Mouse (Mus musculus) heart, postnatal 36 days (tissue): ENCODE measurements around the gene Rap2c. TPM values are rescaled to one million over a fixed set of nuclear protein-coding genes. Genes with fewer than 3 reads are reported as not detected.

Source experiments
- DNase-seq, 2 experiments: peaks; one replicate each; pipeline ENCODE4 v3.0.0; 2021 to 2022
- intact Hi-C: fragments of 180-260 bp; cut with DNase I; formaldehyde crosslinking; loops from one replicate; pipeline ENCODE4 v1.15.1; 2025
- total RNA-seq, 2 experiments: library from RNA; stranded (reverse); gene quantifications; 2 replicates each; pipeline ENCODE4 v1.2.3; 2021

Rap2c gene
- total RNA-seq, 2 experiments from 2014 or later: 20.4 to 21.4 TPM

- intact Hi-C loops: no loop called here
- no peak for DNase-seq
Observed at GRCm38 (mm10) chrX:50972145-50972544, 45.7 kb downstream of the Rap2c start.

- DNase-seq: no peak
- intact Hi-C loops: no loop called here
Observed at GRCm38 (mm10) chrX:50969907-50970306, 47.9 kb downstream of the Rap2c start.

- intact Hi-C loops: no loop called here
- no peak for DNase-seq
Observed at GRCm38 (mm10) chrX:50968157-50968932, 49.5 kb downstream of the Rap2c start.

- intact Hi-C loops: no loop called here
- no peak for DNase-seq
Observed at GRCm38 (mm10) chrX:50965157-50965556, 52.7 kb downstream of the Rap2c start.

GRCm38 (mm10) chrX:50962955-50963354, 54.9 kb downstream of the Rap2c start:
- DNase-seq: no peak
- intact Hi-C loops: no loop called here

Other genes with a start within 250 kb of the Rap2c start
- gene Stk26, start 177.0 kb downstream of the Rap2c start, total RNA-seq: 1 to 10 TPM; 1.8 to 2.4 TPM
- not detected for gene Frmd7, start 75.3 kb downstream of the Rap2c start, total RNA-seq
- gene Mbnl3, start 188.5 kb upstream of the Rap2c start, total RNA-seq: 1 to 10 TPM; 1.2 to 1.3 TPM